Mouse (Mus musculus): ENCODE data around the gene Aars. TPM values are rescaled to one million over a fixed set of nuclear protein-coding genes. Genes with fewer than 3 reads are reported as not detected.
"Not testable (repeated sequence)": the region's sequence is repeated elsewhere in the genome, so short reads cannot be mapped to it uniquely, and the experiment has no call there.

Gene Aars
- polyA plus RNA-seq, 1 experiment = 23.6 TPM

DNA sequence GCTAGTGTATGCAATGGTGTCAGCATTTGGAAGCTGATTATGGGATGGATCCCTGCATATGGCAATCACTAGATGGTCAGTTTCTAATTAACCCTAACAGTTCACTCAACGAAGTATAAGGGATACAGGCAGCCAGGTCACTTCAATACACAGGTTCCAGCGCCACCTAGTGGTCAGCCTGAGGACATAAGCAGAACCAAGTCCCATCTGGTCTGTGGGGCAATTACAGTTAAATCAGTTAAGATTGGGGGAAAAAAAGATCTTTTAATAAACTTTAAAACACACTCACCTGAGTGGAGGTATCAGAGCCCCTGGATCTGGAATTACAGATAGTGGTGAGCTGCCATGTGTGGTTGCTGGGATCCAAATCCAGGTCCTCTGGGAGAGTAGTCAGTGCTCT is 57.2 kb downstream of the Aars start:
- peak; percentile 85; the same call in 1 of the 2 replicates for TF ChIP-seq CTCF (IDR thresholded peaks at IDR 0.05; ENCODE audit: extremely low read depth, insufficient read length, insufficient replicate concordance, low read depth, low read length)
- TF ChIP-seq POLR2A (IDR thresholded peaks at IDR 0.05; ENCODE audit: low read depth, low read length) = no peak
- WGBS = 3% methylated on average over 2 of the region's 2 CpGs
- no peaks in the 10 kb centered on the region for H3K27me3 ChIP-seq (ENCODE audit: control insufficient read depth, insufficient read depth, low read length)
- H3K27ac ChIP-seq (ENCODE audit: insufficient read depth, low read depth, low read length) = no peak overlapping the region
- H3K36me3 ChIP-seq (ENCODE audit: control insufficient read depth, insufficient read depth, low read length) = no peaks in the 10 kb centered on the region
- H3K4me1 ChIP-seq (ENCODE audit: control insufficient read depth, insufficient read depth, insufficient read length, low read length) = 0 out of 2 replicates have a peak, but pooled peaks cover 3% of the 10 kb centered on the region
- H3K4me3 ChIP-seq (ENCODE audit: low read depth, low read length) = no peak overlapping the region

DNA sequence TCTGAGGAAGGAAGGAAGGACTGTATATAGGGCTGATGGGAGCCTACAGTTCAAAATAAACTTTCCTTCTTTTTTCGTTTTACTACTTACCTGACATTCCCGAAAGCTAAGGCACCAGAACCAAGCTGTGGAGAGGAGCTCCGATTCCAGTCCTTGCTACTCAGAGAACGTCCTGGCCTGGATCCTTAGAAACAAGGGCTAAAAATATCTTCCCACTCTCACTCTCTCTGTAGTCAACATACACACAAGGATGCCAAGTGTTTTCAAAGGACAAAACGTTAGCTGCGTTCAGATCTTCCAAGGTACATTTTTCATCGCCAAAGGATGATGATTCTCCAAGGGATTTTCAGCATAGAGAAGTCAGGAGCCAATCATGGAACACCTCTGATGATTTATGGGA is 58.8 kb downstream of the Aars start:
- H3K27ac ChIP-seq (ENCODE audit: insufficient read depth, low read depth, low read length) = no peak overlapping the region
- 77% methylated on average over 7 of the region's 7 CpGs for WGBS
- H3K36me3 ChIP-seq (ENCODE audit: control insufficient read depth, insufficient read depth, low read length) = no peaks in the 10 kb centered on the region
- H3K27me3 ChIP-seq (ENCODE audit: control insufficient read depth, insufficient read depth, low read length) = no peaks in the 10 kb centered on the region
- H3K4me1 ChIP-seq (ENCODE audit: control insufficient read depth, insufficient read depth, insufficient read length, low read length) = peaks cover 8% of the 10 kb centered on the region; the same call in 1 of the 2 replicates
- no peak overlapping the region for H3K4me3 ChIP-seq (ENCODE audit: low read depth, low read length)
- no peak for TF ChIP-seq POLR2A (IDR thresholded peaks at IDR 0.05; ENCODE audit: low read depth, low read length)

DNA sequence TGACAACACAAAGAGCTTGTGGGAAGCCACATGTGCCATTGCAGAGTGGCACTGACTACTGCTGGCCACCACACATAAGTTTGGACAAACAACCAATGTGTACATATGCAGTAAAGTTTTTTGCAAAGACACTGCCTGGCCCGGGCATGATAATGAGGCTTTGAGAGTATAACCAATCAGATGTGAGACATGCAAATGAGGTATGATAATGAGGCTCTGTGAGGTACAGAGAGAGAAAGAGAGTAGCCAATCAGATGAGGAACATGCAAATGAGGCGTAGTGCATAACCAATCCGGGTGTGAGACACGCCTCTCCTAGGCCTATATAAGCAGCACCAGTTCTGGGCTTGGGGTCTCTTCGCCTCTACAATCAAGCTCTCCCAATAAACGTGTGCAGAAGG is 59.4 kb downstream of the Aars start, which contains the start of gene Clec18a:
Gene Clec18a, minus strand, starts transcription at position 101 of the 400 bp plus-strand sequence.
- H3K4me3 ChIP-seq (ENCODE audit: low read depth, low read length); H3K36me3 ChIP-seq (ENCODE audit: control insufficient read depth, insufficient read depth, low read length); H3K27me3 ChIP-seq (ENCODE audit: control insufficient read depth, insufficient read depth, low read length); H3K27ac ChIP-seq (ENCODE audit: insufficient read depth, low read depth, low read length); H3K4me1 ChIP-seq (ENCODE audit: control insufficient read depth, insufficient read depth, insufficient read length, low read length): not testable (repeated sequence)
- 88% methylated on average over 6 of the region's 6 CpGs for WGBS

DNA sequence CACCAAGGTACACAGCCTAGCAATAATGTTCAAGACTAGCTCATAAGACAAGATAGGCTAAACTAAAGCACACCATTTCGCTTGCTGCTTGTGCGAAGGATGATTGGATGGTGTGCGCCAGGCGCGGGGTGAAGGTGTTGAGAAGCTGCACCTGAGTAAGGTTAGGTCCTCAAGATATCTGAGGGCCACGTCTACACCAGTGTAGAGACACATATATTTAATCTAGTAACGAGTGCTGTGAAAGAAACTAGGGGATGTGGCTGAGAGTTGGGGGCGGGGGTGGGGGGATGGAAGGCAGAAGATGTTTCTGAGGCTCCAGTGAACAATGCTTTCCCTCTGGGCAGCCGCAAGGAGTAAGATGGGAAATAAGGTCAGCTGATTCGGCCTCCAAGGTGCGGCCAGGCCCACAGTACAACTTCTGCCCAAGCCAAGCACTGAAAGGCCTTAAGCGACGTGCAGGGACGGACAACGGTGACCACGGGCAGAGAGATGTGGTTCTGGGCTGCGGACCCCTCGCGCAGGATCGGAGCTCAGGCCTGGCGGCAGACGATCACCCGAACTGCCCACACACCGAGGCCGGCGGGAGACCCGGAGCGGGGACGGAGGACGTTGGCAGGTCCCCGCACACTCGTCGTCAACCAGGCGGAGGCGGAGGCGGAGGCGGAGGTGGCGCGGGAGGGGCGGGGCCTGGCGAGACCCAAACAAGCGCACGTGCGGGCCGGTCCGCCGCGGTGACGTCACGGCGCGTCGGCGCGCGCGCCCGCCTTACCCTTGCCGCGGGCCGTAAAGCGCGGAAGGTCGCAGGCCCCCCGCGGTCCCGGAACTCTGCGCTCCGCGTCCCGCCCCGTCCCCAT is 61.1 kb downstream of the Aars start, which contains the start of gene Pdpr:
Gene Pdpr, plus strand, starts transcription at position 766 of the 854 bp plus-strand sequence.
- 6% methylated on average over 58 of the region's 72 CpGs for WGBS
- H3K27me3 ChIP-seq (ENCODE audit: control insufficient read depth, insufficient read depth, low read length) = no peaks in the 10 kb centered on the region
- H3K27ac ChIP-seq (ENCODE audit: insufficient read depth, low read depth, low read length) = peak within 1 kb of the TSS; percentile 35; the same call in 1 of the 2 replicates
- H3K4me1 ChIP-seq (ENCODE audit: control insufficient read depth, insufficient read depth, insufficient read length, low read length) = peaks cover 8% of the 10 kb centered on the region; the same call in 1 of the 2 replicates
- H3K36me3 ChIP-seq (ENCODE audit: control insufficient read depth, insufficient read depth, low read length) = no peaks in the 10 kb centered on the region
- peak within 1 kb of the TSS; percentile 98 for H3K4me3 ChIP-seq (ENCODE audit: low read depth, low read length)
- TF ChIP-seq CTCF (IDR thresholded peaks at IDR 0.05; ENCODE audit: extremely low read depth, insufficient read length, insufficient replicate concordance, low read depth, low read length) (no peak), POLR2A (IDR thresholded peaks at IDR 0.05; ENCODE audit: low read depth, low read length) (no peak)

DNA sequence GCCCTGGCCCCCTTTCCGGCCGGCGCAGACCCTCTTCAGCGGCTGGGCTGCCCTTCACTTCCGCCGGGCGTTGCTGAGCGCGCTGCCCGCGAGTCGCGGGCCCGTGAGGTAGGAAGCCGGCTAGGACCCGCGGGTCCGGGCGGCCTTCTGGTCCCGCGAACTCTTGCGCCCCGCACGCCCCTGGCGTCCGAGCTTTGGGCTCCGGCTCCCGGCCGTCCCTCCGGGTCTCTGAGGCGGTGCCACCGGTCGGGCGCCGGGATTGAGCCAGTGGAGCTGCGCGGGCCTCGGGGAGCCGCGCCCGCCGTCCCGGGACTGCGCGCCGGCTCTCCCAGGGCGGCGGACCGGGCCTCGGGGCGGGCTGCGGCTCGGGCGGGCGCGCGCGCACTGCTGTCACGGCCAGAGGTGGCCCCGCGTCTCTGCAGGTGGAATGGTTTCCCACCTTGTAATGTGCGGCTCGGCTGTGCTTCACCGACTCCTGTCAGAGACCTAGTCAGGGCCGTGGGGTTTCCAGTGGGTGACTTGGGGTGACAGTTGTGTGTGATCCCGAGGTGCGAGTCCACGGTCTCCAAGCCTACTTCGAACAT is 61.9 kb downstream of the Aars start:
- under 1% methylated on average over 69 of the region's 69 CpGs for WGBS
- not testable (repeated sequence) for H3K27ac ChIP-seq (ENCODE audit: insufficient read depth, low read depth, low read length); H3K36me3 ChIP-seq (ENCODE audit: control insufficient read depth, insufficient read depth, low read length); H3K27me3 ChIP-seq (ENCODE audit: control insufficient read depth, insufficient read depth, low read length); H3K4me1 ChIP-seq (ENCODE audit: control insufficient read depth, insufficient read depth, insufficient read length, low read length)
- peak overlapping the region; percentile 98 for H3K4me3 ChIP-seq (ENCODE audit: low read depth, low read length)

Other genes starting within 250 kb of the Aars start
- 7.6 and 16.7 TPM in 2 replicates for gene Il34, start 227.2 kb upstream of the Aars start, polyA plus RNA-seq (2012; rRNA removed)
- gene Cog4, start 186.5 kb upstream of the Aars start, polyA plus RNA-seq (2012; rRNA removed) = 13.5 and 21.6 TPM in 2 replicates
- 9.1 and 14.4 TPM in 2 replicates for gene Sf3b3, start 186.4 kb upstream of the Aars start, polyA plus RNA-seq (2012; rRNA removed)
- gene Fuk, start 130.7 kb upstream of the Aars start, polyA plus RNA-seq (2012; rRNA removed) = 17.9 and 21.7 TPM in 2 replicates
- 3.6 and 5.9 TPM in 2 replicates for gene St3gal2, start 113.2 kb upstream of the Aars start, polyA plus RNA-seq (2012; rRNA removed)
- 5.3 and 10.4 TPM in 2 replicates for gene Ddx19a, start 35.3 kb upstream of the Aars start, polyA plus RNA-seq (2012; rRNA removed)
- 1.3 and 1.7 TPM in 2 replicates for gene Ddx19b, start 1.4 kb upstream of the Aars start, polyA plus RNA-seq (2012; rRNA removed)
- 23.6 and 25.8 TPM in 2 replicates for gene Exosc6, start 23.2 kb downstream of the Aars start, polyA plus RNA-seq (2012; rRNA removed)
- not detected in 2 replicates for gene Clec18a, start 59.3 kb downstream of the Aars start, polyA plus RNA-seq (2012; rRNA removed)
- 6.4 and 6.7 TPM in 2 replicates for gene Pdpr, start 61.5 kb downstream of the Aars start, polyA plus RNA-seq (2012; rRNA removed)
- gene Glg1, start 226.1 kb downstream of the Aars start, polyA plus RNA-seq (2012; rRNA removed) = 11.0 and 26.0 TPM in 2 replicates